Mouse (Mus musculus): ENCODE results near the gene Ndufb2.

The Ndufb2 gene

DNA sequence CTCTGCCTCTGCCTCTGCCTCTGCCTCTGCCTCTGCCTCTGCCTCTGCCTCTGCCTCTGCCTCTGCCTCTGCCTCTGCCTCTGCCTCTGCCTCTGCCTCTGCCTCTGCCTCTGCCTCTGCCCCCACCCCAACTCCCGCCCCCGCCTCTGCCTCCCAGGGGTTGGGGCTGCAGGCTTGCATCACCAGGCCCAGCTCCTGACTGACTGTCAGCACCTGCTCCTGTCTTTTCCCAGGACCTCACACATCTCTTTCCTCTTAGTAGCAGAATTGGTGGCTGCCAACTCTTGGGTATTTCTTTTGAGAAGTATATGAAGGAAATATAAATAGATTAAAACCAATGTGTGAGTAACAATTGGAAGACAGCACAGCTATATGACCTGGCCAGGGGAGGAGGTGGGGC lies 11.8 kb upstream of the Ndufb2 start:
- no peak for DNase-seq (ENCODE audit: low spot score)

DNA sequence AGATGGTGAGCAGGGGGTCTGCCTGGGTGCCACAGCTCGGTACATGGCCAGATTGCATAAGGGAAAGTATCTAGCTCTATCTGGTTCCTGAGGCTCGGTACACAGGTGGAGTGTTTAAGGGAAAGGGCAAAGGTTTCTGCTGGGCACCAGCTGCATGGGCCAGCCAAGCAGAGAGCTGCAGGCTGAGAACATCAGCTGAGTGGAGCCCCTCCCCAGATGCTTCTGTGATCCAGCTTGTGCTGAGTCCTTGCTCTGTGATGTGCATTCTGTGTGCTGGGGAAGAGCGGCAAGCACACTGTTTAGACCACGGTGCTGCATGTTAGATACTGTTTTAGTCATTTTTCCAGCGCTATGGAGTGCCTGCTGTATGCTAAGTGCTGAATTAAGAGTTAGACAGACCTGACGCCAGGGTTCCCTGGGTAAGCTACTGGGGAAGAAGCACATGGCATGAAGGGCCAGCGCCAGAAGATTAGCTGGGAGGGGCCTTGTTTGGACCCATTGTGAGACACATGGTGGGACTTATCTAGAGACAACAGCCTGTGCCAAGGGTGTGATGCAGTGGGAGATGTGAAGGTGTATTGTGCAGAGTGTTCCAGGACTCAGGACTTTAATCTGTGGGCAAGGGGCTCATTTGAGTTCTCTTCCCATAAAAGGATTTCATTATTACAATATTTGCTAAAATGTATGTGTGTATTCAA lies 11.1 kb upstream of the Ndufb2 start:
- no peak for DNase-seq (ENCODE audit: low spot score)

DNA sequence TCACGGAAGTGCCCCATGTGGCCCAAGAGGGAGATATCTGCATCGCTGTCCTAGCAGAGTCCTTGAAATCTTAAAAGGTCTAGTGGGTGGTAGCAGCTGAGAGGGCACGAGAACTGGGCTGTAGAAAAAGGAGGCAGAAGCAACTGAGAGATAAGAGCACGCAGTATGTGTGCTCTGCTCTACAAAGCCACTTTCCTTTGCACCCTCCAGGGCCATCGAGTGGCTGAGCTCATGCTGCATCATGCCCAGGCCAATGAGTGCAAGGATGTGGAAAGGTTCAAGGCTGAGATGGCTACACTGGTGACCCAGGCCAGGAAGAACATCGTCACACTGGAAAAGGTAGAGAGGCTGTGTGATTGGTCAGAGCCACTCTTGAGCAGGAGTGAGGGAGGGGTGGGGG lies 6.9 kb upstream of the Ndufb2 start, which contains the start of gene Gm42420:
TSS of gene Gm42420 (plus strand) at position 237 of the 400 bp plus-strand sequence.
- no peak for DNase-seq (ENCODE audit: low spot score)

DNA sequence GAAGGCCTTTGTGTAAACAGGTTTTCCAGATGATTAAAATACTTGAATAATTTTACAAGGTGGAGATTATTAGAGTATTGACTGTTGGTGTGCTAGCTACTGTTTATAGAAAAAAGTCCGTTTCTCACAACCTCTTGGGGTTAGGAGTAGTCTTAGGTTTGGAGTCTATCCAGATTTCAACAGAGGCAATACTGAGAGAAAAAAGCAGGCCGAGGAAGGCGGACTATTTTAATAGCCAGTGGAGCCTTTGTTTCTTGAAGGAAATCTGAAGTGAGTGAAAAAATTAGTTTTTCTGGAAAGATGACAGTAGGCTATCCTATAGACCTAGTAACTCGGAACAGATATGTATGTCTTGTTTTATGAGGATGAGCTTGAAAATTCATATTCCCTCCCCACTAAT lies 893 bp upstream of the Ndufb2 start:
- no peak for DNase-seq (ENCODE audit: low spot score)

DNA sequence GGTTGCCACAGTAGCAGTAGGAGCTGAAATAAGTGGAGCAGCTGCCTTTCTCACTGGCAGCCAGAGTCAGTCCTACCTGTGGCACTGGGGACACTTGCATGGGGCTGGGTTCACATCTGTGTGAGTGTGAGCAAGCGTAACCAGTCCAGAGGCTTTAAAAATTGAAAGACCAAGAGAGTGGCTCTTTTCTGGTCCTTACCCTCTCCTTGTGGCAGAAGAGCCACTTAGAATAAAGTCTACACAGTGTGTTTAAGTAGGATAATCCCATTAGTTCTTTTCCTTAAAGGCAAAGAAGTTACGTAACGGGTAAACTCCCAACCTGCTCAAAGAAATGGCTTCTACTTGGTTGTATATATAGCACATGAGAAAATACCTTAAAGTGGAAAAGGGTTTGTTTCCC lies 8.5 kb downstream of the Ndufb2 start:
- no peak for DNase-seq (ENCODE audit: low spot score)

DNA sequence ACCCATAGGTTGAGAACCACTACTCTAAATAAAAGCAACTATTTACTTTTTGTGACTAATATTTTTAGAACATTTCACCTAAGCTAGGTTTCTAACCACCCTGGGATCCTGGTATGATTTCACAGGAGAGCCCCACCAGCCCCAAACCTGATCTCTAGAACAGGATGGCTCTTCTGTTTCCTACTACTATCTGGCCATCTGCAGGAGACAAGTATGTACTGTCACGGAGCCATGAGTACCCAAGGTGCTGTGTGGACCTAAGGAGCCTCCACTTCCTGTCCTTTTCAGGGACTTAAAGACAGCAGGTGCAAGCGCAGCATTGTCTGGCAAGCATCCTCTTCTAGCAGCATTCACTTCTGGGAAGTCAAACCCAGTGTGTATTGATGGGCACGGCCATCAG lies 9.5 kb downstream of the Ndufb2 start:
- DNase-seq (ENCODE audit: low spot score), result no peak

DNA sequence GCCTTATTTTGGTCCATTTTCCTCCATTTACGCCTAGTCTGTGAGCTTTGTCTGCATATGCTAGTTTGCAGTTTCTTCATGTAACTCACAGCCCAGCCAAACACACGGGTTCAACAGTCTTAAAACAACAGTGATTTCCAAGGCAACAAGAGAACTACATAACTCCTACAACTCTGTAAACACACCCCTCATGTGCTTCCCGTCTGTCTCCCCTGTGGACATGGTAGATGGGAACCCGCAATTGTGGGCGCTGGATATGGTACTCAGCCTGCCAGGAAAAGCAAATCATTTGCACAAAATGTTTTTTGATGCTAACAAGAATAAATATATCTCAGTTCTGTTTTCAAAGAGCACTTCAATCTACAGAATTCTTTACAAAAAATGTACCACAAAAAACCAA lies 12.2 kb downstream of the Ndufb2 start:
- no peak for DNase-seq (ENCODE audit: low spot score)

DNA sequence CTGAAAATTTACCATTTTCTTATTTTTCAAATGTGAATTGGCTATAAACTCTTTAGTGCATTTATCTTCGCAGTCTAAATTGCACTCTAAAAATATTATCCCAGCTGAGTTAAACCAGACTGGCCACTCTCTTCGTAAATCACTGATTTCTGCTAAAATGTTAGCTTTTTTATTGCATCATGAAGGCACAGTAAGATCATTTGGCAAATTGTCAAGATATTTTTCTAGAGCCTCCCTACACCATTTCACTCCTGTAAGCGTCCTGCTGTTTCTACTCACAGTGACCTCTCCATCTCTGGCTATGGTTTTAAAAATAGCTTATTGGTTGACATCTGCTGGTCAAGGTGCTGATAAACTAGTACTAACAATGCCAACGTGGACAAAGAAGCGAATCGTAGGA lies 13.7 kb downstream of the Ndufb2 start:
- DNase-seq (ENCODE audit: low spot score), result no peak

DNA sequence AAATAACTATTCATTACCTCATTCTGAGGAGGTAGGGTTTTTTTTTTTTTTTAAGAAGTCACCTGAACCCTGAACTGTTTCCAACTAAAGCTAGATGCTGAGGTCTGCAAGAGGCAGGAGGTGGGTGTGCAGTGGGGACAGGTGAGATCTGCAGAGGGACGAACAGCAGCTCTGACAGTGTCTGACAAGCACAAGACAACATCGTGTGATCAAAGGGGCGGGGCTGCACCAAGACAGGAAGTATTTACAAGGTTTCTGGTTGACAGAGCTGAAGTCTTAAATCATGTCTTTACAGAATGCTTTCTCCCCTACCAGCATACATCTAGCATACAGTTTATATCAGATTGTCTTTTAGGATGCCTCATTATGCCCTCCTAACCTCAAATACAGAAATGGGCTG lies 14.5 kb downstream of the Ndufb2 start:
- no peak for DNase-seq (ENCODE audit: low spot score)

DNA sequence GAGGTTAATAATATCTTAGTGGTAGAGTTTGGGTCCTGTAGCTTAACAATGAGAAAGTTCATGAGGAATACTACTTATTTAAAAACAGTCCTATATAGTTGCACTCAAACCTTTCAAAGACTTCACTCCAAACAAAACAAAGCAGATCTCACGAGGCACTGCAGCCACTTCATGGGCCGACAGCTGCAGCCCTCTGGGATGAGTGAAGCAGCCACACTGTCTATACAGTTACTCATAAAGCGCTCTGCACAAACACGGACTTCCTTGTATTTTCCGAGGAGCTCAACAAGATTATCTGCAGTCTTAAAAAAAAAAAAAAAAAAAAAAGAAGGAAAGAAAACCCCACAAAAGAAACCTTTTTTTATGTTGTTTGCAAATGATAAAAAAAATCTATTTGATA lies 15.0 kb downstream of the Ndufb2 start:
- no peak for DNase-seq (ENCODE audit: low spot score)

DNA sequence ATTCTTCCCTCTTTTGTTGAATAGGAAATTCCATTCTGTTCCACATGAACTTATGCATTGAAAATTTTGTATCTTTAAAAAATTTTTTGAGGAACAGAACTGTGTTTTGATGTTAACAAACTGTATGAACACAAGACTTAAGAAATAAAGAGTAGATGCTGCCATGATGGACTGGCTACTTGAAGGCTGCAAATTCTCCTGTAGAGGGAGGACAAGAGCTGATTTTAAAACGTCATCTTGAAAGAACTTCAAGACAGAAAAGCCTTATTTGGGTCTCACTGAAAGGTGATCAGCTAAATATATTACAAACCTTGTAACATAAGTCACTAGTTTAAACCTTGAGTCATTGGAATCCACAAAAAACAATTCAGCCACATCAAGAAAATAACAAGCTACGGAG lies 17.8 kb downstream of the Ndufb2 start:
- no peak for DNase-seq (ENCODE audit: low spot score)

DNA sequence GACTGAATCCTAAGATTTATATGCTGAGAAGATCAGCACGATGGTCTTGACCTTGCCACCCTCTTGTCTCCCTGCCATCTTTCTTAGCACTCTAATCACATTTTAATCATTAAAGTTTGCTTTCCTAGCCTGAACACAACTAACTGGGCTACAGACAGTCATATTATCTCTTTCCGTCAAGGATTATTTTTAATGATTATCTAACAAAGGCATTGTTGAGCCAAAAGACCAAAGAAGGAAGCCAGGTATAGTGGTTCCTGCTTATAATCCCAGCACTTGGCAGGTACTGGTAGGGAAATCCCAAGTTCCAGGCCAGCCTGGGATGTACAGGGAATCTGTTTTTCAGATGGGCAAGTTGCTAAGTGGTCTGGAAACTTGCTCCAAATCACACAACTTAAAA lies 18.9 kb downstream of the Ndufb2 start:
- DNase-seq (ENCODE audit: low spot score), result no peak
